Mouse (Mus musculus): ENCODE results near the gene Dpm2. TPM values are rescaled to one million over a fixed set of nuclear protein-coding genes. Genes with fewer than 3 reads are reported as not detected.

The Dpm2 gene
- polyA plus RNA-seq, 1 experiment, result 116 TPM

- Histone ChIP-seq H3K4me1 (ENCODE audit: control insufficient read depth, insufficient read depth, low read length) (peaks cover 19% of the 10 kb centered on the region; the same call in 1 of the 2 replicates), H3K4me3 (replicated peaks; ENCODE audit: extremely low read depth, low read depth, low read length) (no peak overlapping the region)
- WGBS, result 59% methylated on average over 4 of the region's 4 CpGs
- TF ChIP-seq CTCF (IDR thresholded peaks at IDR 0.05; ENCODE audit: insufficient read depth, low read length) (no peak), POLR2A (IDR thresholded peaks at IDR 0.05; ENCODE audit: borderline replicate concordance, extremely low read depth, low read depth, low read length) (no peak)
- DNase-seq, result no peak
Measured at GRCm38 (mm10) chr2:32541986-32542573, 28.6 kb upstream of the Dpm2 start.

GRCm38 (mm10) chr2:32543031-32543449, 27.6 kb upstream of the Dpm2 start:
- 42% methylated on average over 3 of the region's 3 CpGs for WGBS
- Histone ChIP-seq H3K4me3 (replicated peaks; ENCODE audit: extremely low read depth, low read depth, low read length) (no peak overlapping the region), H3K4me1 (ENCODE audit: control insufficient read depth, insufficient read depth, low read length) (peaks cover 14% of the 10 kb centered on the region; the same call in 1 of the 2 replicates)
- no peak for TF ChIP-seq POLR2A (IDR thresholded peaks at IDR 0.05; ENCODE audit: borderline replicate concordance, extremely low read depth, low read depth, low read length)
- no peak for TF ChIP-seq CTCF (IDR thresholded peaks at IDR 0.05; ENCODE audit: insufficient read depth, low read length)
- DNase-seq, result no peak

- no peak overlapping the region for H3K4me3 ChIP-seq (replicated peaks; ENCODE audit: extremely low read depth, low read depth, low read length)
- 86% methylated on average over 1 of the region's 1 CpGs for WGBS
- TF ChIP-seq CTCF (IDR thresholded peaks at IDR 0.05; ENCODE audit: insufficient read depth, low read length), result no peak
- no peak for TF ChIP-seq POLR2A (IDR thresholded peaks at IDR 0.05; ENCODE audit: borderline replicate concordance, extremely low read depth, low read depth, low read length)
- DNase-seq, result no peak
- peaks cover 14% of the 10 kb centered on the region for H3K4me1 ChIP-seq (ENCODE audit: control insufficient read depth, insufficient read depth, low read length)
Measured at GRCm38 (mm10) chr2:32546951-32547350, 23.7 kb upstream of the Dpm2 start.

GRCm38 (mm10) chr2:32547380-32547779, 23.3 kb upstream of the Dpm2 start:
- Histone ChIP-seq H3K4me3 (replicated peaks; ENCODE audit: extremely low read depth, low read depth, low read length) (no peak overlapping the region), H3K4me1 (ENCODE audit: control insufficient read depth, insufficient read depth, low read length) (peaks cover 11% of the 10 kb centered on the region)
- no peak for TF ChIP-seq POLR2A (IDR thresholded peaks at IDR 0.05; ENCODE audit: borderline replicate concordance, extremely low read depth, low read depth, low read length)
- TF ChIP-seq CTCF (IDR thresholded peaks at IDR 0.05; ENCODE audit: insufficient read depth, low read length), result no peak
- 68% methylated on average over 5 of the region's 5 CpGs for WGBS
- DNase-seq, result no peak

GRCm38 (mm10) chr2:32547964-32548739, 22.5 kb upstream of the Dpm2 start:
- TF ChIP-seq CTCF (IDR thresholded peaks at IDR 0.05; ENCODE audit: insufficient read depth, low read length) (no peak), POLR2A (IDR thresholded peaks at IDR 0.05; ENCODE audit: borderline replicate concordance, extremely low read depth, low read depth, low read length) (no peak)
- WGBS, result 73% methylated on average over 7 of the region's 7 CpGs
- Histone ChIP-seq H3K4me1 (ENCODE audit: control insufficient read depth, insufficient read depth, low read length) (peaks cover 11% of the 10 kb centered on the region), H3K4me3 (replicated peaks; ENCODE audit: extremely low read depth, low read depth, low read length) (no peak overlapping the region)
- DNase-seq, result no peak

- TF ChIP-seq CTCF (IDR thresholded peaks at IDR 0.05; ENCODE audit: insufficient read depth, low read length), result no peak
- no peak for TF ChIP-seq POLR2A (IDR thresholded peaks at IDR 0.05; ENCODE audit: borderline replicate concordance, extremely low read depth, low read depth, low read length)
- Histone ChIP-seq H3K4me3 (replicated peaks; ENCODE audit: extremely low read depth, low read depth, low read length) (no peak overlapping the region), H3K4me1 (ENCODE audit: control insufficient read depth, insufficient read depth, low read length) (peaks cover 11% of the 10 kb centered on the region)
- WGBS, result 69% methylated on average over 9 of the region's 9 CpGs
- no peak for DNase-seq
Measured at GRCm38 (mm10) chr2:32549171-32549570, 21.5 kb upstream of the Dpm2 start.

GRCm38 (mm10) chr2:32549764-32550163, 20.9 kb upstream of the Dpm2 start:
- no peak for TF ChIP-seq CTCF (IDR thresholded peaks at IDR 0.05; ENCODE audit: insufficient read depth, low read length)
- no peak overlapping the region for H3K4me3 ChIP-seq (replicated peaks; ENCODE audit: extremely low read depth, low read depth, low read length)
- no peak for DNase-seq
- H3K4me1 ChIP-seq (ENCODE audit: control insufficient read depth, insufficient read depth, low read length), result peaks cover 11% of the 10 kb centered on the region
- WGBS, result 34% methylated on average over 6 of the region's 6 CpGs

GRCm38 (mm10) chr2:32551236-32551635, 19.4 kb upstream of the Dpm2 start:
- Histone ChIP-seq H3K4me1 (ENCODE audit: control insufficient read depth, insufficient read depth, low read length) (peaks cover 11% of the 10 kb centered on the region), H3K4me3 (replicated peaks; ENCODE audit: extremely low read depth, low read depth, low read length) (no peak overlapping the region)
- 71% methylated on average over 5 of the region's 5 CpGs for WGBS
- DNase-seq, result no peak
- TF ChIP-seq CTCF (IDR thresholded peaks at IDR 0.05; ENCODE audit: insufficient read depth, low read length) (no peak), POLR2A (IDR thresholded peaks at IDR 0.05; ENCODE audit: borderline replicate concordance, extremely low read depth, low read depth, low read length) (no peak)

GRCm38 (mm10) chr2:32553592-32554148, 17.0 kb upstream of the Dpm2 start:
- peaks cover 6% of the 10 kb centered on the region for H3K4me1 ChIP-seq (ENCODE audit: control insufficient read depth, insufficient read depth, low read length)
- H3K4me3 ChIP-seq (replicated peaks; ENCODE audit: extremely low read depth, low read depth, low read length), result no peak overlapping the region
- WGBS, result 59% methylated on average over 7 of the region's 7 CpGs
- TF ChIP-seq CTCF (IDR thresholded peaks at IDR 0.05; ENCODE audit: insufficient read depth, low read length), result no peak
- no peak for TF ChIP-seq POLR2A (IDR thresholded peaks at IDR 0.05; ENCODE audit: borderline replicate concordance, extremely low read depth, low read depth, low read length)
- DNase-seq, result no peak

Measured in lung, adult 2 months (tissue).